Mouse (Mus musculus): ENCODE measurements around the gene Sh3bgrl3.

DNA sequence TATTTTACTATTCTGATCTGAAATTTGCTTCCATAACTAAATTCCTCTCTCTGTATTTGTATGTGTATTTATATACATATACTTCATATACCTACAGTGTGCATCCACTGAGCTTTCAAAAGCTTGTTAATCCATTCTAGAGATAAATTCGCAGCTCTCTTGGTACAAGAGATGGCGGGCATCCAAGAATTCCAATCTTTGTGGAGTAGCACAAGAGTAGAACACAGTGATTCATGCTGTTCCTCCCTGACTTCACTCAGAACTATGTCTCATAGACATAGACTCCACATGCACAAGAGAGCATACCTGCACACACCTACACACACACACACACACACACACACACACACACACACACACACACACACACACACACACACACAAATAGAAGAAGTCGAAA is 43.8 kb upstream of the Sh3bgrl3 start:
- TF ChIP-seq CTCF (IDR thresholded peaks at IDR 0.05; ENCODE audit: low read depth) (no peak), EP300 (IDR thresholded peaks at IDR 0.05; ENCODE audit: low read depth) (no peak)
